Mouse (Mus musculus) layer of hippocampus, adult 8-10 months (tissue): Measurements from ENCODE around the gene Tlr5. TPM values are rescaled to one million over a fixed set of nuclear protein-coding genes. Genes with fewer than 3 reads are reported as not detected.

ENCODE experiments used
- DNase-seq, 2 experiments: peaks; one replicate each; pipeline ENCODE4 v3.0.0; 2022; ENCODE audit warnings: low spot score in 2 of 2
- total RNA-seq, 4 experiments: library from RNA; stranded (reverse); gene quantifications; 2 replicates each; pipeline ENCODE4 v1.2.4; 2022

The Tlr5 gene
- total RNA-seq, 4 experiments from 2014 or later = 0.18 to 0.55 (median 0.38) TPM

DNA sequence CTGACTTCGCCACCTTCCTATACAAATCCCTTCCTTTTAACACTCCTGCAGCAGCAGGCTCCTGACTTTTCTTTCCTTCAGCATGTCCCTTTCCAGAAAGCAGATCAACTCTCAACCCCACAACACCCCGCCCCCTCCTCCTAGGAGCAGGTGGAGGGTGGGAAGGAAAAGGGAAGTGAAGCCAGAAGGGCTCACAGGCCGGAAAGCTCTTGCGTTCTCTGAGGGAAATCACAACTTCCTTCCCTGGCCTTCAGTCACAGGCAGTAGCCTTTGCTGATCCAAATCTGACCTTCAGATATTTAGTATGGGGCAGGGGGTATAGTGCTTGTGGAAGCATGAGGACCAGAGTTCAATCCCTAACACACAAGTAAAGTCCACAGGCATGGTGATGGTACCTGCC is 921 bp upstream of the Tlr5 start:
- DNase-seq = no peak

DNA sequence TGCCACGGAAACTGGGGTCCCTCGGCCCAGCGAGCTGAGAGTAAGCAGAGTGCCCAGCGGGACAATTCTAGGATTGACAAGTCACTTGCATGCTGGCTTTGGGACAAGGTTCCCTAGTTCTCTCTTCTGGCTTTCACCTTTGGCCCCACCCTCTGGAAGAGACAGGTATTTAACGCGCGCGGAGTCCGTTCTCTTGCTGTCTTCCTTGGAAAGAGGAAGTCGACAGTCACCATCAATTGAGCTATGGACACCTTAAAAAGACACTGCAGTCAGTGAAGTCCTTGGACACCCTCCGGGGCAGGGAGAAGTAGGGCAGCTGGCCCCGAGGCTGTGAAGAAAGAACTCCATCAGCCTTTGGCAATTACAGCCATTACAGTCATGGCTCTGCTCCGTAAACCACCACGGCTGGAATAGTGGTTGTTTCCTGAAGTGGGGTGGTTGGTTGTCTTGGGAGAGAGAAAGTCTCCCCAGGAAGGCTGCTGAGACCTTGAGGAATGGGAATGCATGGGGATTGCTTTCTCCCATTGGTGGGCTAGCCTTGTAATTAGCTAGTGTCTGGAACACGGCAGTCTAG is 546 bp downstream of the Tlr5 start:
- no peak for DNase-seq

DNA sequence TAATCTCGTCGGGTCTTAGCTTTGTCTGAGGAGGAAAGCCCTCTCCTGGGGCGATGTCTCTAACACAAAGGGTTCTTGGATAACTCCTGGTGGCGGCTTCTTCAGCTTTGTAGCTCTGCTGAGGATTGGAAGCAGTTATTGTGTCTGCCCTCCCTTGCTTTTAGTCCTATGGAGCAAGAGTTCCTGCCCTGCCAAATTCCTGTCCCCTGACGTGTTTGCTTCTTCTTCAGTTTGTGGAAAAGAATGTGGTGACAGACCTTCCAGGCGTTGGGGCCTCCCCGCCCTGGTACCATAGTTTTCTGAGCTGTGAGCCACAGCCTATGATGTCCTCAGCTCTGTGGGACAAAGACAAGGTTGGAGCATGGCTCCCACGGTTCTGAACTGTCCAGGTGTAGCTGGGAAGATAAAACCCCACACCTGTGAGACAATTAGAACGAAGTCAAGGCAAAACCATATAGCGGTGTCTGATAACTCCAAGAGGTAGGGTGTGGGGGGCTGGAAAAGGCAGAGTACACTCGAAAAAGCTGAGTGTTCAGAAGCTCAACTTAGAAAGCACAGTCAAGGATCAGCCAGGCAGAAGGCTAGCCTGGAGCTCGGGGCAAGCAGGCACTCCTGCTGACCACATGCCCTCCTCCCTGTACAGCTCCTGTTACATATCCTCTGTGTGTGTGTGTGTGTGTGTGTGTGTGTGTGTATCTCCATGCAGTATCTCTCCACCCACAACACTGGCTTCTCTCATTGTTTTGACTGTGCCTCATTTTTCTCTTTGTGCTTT is 1.8 kb downstream of the Tlr5 start:
- no peak for DNase-seq

DNA sequence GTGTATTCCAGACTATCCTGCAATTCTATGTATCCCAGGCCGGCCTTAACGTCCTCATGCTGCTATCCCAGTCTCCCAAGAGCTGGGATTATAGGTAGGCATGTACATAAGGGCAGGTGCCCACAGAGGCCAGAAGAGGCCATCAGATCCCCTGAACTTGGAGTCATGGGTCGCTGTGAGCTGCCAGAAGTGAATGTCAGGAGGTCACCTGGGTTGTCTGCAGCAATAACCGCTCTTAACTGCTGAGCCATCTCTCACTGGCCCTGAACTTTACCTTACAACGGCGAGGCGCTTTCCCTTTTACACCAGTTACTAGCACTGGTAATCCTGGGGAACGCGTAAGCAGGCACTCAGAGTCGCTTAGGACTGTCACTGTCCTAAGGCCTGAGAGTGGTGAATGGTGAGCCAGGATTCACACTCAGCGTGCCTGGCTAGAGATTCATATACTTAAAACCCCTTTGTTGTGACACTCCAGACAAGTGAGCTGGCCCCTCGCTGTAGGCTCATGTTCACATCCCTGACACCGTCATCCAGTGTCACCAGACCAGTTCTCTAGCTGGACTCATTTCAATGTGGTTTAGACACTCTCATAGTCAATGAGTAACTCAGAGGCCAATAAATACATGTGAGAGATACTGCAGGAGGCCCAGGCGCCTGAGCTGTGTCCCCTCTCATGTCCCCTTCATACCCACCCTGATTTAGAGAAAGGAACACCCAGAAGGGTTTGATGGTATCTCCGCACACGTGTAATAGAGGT is 2.6 kb downstream of the Tlr5 start:
- DNase-seq = no peak

DNA sequence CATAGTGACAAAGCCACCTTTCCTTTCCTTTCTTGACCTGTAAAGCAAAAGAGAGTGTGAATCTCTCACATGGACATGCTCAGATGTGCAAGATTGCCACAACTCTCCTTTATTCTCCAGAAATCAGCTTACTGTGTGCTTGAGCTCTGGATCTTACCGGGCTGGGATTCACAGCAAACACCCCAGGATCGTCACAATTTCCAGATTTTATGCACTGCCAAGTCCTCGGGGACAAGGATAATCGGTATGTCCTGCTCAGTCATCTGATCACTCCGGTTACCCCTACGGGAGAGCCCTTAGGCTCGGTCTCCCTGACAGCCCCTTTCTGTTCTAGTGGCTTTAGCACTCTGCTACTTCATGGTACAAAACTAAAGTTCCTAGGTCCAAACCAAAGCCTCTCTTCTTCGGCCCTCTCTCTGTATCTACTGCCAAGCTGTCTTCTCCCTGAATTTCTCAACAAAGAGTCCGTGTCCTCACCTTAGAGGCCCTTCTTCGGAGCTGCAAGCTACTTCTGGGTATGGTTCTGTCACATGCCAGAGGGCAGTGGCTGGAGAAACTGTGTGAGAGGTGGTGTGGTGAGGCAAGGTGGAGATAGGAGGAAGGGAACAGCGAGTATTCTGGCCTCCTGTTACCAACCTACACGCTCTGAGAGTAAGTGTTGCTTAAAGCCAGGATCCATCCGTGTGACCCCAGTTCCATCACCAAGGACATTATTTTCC is 3.4 kb downstream of the Tlr5 start:
- no peak for DNase-seq

DNA sequence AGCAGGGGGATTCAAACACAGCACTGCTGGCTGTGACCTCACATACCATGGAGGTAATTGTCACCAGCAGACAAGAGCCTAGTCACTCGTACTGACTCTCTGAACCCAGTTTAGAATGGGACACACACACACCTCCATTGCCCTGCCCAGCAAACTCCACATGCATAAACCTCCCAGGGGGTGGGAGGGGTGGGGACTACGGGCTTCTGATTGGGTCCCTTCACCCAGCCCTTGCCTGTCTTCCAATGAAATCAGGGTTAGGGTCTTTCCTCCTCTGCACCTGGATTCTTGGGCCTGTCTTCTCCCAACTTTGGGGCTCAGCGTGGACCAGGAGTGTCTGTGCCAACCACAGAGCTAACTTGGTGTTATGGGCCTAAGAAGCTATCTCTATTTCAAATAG is 4.2 kb downstream of the Tlr5 start:
- no peak for DNase-seq

DNA sequence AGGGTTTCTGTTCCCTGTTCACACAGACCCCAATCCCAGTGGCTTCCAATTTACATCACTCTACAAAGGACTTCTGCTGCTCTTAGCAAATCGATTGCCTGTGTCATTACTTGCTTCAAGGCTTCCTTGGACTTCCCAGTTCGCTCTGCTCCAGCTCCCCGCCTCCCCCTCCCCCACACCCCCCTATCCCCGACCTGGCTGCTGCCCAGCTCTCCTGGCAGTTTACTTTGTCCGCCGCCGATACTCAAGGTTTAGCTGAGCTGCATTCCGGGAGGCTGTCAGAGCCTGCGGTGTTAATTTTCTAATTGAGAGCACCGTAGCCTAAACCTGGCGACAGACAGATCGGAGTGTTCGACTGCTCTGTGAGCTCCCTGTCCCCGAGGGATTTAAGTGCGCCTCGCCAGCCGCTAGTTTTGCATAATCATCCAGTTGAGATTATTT is 4.7 kb downstream of the Tlr5 start:
- DNase-seq = no peak

DNA sequence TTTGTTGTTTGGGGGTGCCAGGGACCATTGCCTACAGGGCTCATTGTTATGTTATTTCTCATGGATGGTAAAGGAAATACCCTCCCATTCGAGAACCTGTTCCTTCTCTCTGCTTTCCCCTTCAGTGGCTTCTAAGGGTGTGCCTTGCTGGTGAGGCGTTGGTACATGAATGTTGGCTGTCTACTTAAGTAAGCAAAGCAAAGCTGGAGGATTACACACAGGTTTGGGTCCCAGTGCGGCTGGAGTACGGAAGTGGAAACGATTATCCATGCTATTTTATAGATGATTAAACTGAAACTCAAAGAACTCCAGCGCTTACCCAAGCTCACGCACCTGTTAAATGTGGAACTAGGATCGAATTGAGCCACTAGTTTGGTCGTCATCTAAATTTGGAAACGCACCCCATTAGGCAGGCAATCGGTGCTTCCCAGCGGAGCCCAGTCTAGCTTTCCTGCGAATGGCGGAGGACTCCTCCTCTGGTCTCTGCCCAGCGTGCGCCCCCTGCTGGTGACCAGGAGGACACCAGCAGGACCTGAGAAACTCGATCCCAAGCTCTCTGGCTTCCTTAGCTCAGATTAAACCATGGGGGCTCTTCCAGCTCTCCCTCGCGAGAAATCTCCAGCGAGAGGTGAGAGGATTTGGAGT is 5.3 kb downstream of the Tlr5 start:
- DNase-seq = peak; percentile 57 to 85

DNA sequence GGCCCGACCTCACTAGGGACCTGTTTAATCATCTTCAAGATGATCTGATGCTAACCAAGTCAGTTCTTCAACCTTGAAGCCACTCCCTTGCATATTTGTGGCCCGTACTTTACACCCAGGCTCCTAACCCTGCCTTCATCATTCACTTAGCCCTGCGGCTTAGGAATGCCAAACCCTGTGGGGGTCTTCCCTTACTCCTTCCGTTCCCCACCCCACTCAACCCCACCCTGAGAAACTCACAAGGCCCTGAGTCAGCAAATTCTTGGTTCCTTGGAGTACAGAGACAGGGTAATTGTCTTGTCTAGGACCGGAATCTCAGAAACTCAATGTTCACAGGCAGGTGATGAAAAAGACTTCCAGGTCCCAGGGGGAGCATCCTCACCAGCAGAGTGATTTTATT is 6.5 kb downstream of the Tlr5 start:
- no peak for DNase-seq

DNA sequence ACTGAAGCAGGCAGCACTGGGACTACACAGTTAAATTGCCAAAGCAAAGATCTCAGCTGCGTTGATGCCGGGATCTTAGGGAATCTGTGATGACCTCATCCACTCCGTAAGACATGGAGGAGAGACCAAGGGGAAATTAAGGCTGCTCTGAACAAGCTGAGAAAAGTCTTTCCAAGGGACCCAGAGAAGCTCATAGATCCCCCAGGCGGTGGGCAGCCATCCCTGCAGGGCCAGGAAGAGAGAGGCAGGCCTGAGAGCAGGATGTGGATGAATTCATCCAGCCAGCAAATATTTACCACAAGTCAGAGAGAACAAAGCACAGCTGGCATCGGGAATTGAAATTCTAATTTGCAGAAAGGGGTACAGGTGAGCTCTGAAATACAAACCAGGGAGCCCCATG is 8.7 kb downstream of the Tlr5 start:
- DNase-seq = no peak

DNA sequence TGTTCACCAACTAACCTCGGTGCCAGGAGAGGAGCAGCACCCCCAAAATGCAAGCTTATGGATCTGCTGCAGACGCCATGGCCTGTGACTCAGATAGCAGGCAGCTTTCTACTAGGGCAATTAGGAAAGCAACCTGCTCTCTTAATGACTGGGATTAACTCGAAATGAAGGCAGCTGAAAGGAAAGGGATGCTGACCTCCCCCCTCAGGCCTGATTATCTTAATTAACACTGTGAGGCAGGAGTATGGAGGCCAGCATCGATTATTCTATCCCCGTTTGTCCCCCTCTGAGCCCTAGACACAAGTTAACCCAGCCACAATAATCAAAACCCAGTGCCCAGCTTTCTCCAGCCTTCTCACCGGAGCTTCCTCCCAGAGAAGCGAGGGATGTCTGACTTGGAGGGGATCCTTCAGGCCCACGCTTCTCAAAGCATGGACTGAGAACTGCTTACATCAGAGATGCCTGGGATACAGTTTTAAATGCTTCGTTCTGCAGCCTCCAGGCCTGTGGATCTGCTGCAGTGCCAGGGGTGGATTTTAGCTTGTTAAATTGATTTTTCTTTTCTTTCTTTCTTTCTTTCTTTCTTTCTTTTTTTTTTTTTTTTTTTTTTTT is 10.4 kb downstream of the Tlr5 start:
- no peak for DNase-seq

DNA sequence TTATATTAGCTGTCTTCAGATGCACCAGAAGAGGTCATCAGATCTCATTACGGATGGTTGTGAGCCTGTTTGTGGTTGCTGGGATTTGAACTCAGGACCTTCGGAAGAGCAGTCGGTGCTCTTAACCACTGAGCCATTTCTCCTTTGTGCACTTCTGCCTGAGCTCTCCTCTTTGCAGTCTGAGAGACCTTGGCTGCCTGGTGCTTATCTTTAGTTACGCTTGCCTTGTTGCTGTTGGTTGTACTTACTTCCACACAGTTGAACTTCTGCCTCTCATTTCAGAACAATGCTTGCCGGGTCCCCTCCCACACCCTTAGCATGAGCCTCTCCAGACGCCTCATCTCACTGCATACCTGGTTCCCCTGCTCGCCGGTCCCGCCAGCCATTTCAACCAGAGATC is 14.1 kb downstream of the Tlr5 start:
- DNase-seq = no peak

DNA sequence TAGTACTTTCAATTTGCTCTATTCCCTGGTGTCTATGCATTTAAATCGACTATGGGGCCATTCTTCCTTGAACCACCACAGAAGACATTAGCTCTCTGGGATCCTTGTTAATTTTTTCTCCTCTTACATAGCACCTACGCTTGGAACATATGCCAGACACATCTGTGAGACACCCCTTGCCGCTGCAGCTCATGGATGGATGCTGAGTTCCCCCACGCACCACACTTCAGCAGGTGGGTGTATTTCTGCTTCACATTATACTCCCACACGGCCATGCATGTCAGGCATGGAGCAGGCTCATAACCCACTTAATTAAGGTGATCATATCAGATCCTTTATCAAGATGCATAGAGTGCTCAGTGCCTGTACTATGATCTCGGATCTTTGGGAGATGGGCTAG is 17.7 kb downstream of the Tlr5 start:
- DNase-seq = no peak

DNA sequence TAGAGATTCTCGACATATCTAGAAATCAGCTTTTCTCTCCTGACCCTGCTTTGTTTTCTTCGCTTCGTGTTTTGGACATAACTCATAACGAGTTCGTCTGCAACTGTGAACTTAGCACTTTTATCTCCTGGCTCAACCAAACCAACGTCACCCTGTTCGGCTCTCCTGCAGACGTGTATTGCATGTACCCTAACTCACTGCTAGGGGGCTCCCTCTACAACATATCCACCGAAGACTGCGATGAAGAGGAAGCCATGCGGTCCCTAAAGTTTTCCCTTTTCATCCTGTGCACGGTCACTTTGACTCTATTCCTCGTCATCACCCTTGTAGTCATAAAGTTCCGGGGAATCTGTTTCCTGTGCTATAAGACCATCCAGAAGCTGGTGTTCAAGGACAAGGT is 20.2 kb downstream of the Tlr5 start:
- DNase-seq = no peak

DNA sequence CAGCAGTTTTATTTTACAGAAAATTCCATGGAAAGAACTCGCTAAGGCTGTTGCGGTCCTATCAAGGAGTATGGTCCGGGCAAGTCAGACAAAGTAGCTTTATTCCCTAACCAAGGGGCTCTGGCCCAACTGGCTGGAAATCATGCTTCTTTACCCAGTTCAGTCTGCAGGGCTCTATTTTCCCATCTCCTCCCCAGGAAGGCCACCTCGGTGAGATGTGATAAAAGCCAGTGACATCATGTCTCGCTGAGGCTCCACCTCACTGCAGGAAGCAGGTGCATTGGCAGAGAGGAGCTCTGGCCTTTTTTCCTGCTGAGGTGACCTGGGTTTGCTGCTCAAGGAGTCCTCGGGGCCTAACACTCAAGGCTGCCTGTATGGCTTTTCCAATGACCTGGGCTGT is 26.1 kb downstream of the Tlr5 start:
- no peak for DNase-seq

DNA sequence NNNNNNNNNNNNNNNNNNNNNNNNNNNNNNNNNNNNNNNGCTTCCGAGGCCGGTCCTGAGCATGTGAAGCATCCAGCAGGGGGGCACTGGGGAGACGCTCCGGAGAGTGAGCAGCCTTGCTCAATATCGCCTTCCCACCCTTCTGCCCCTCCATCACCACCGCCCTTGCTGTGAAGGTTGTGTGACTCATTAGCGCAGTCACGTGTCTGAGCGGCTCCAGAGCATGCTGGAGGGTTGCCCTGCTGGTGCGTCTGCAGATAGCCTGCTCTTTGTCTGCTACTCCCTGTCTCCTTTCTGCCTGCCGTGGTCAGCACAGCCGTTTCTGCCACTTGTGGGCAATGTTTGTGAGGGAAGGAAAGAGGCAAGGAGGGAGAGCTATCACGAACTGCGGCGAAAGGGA is 28.4 kb downstream of the Tlr5 start:
- DNase-seq = peak; percentile 80 to 83

DNA sequence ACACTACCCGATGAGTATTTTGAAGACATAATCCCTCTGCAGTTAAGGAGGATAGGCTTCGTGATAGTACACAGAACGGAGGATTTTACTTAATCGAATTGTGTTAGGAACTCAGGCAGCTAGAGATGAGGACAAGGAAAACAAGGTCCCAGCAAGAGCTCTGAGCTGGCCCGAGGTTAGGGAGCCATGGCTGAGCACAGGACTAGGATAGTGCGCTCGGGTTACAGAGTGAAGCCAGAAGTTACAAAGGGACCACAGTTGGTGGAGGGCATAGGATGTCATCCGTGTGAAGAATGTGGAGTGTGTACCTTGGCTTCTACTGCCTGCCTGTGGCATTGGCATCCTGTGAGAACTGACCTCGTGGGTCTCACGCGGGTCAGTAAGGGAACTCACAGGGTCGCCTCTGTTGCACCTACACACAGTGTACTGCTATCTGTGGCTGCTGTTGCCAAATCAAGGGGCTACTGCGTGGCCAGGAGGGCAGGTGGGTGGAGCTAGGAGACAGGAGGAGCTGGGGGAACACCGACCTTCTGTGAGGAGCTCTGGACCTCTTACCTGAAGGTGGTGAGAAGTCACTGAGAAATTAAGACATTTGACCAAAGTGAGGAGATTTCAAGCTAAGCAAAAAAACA is 29.0 kb downstream of the Tlr5 start:
- no peak for DNase-seq

DNA sequence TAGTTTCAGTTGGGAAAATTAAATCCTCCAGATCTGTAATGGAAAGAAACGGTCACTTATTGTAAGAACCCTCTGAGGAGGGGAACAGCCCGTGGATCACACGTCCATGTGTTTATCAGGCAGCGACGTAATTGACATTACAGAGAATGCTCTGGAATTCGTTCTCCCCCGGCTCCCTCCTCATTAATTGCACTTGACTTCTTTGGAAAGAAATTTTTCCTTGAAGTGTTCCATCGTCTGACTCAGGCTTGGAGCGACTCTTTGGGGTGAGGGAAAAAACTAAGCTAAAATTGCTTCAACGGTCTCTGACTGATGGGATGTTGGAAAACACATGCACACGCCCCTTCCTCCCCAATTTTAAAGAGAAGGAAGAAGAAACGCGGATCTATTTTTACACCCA is 31.7 kb downstream of the Tlr5 start:
- no peak for DNase-seq

DNA sequence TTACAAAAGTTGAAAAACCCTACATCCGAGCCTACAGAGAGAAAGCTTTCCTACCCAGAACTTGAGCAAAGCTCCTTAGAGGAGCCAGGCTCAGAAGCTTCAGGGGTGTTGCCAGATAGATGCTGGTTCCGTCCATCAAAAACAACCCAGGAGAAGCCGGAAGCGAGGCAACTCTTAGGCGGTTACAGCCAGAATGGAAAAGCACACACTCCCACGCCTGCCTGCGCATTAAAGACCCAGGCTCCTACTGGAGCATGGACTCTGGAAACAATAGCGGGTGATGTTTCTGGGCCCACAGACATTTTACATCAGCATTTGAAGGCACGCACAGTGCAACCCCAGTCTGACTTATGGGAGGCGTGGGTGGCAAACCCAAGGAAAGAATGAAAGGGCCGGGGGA is 32.2 kb downstream of the Tlr5 start:
- no peak for DNase-seq

DNA sequence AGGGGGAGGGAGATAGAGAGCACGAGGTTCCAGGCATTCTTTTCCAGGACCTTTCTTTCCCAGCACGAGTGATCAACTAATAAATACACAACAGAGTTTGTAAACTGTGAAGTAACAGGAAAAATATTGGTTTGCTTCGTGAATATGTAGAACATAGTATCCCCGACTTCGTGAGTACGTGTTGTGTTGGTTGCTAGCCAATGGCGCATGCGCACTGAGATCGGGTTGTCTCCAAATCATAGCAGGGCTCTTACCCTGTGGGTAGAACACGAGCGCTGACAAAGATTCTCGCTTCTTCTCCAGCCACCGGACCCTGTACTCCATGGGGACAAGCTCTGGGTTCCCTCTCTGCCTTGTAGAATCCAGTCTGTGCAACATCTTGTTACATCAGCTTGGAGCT is 33.2 kb downstream of the Tlr5 start:
- no peak for DNase-seq

DNA sequence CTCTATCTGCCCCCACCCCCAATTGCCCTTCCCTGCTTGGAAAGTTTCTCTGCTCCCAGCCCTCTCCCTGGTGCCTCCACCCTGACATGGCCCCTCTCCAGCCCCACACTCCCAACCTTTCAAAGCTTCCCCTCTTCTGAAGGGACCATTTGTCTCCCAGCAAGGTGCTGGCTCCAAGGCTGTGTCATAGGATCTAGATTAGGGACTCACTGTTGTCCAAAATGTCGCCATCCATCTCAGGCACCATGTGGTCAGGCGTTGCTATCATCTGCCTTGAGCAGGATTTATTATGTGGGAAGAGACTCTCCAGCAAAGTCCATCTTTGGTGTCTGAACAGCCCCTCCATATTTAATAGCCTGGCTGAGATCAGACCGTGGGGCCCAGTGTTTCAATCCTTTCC is 34.1 kb downstream of the Tlr5 start:
- DNase-seq = no peak
